Mouse (Mus musculus): ENCODE data around the gene Pla2g2d.

DNA sequence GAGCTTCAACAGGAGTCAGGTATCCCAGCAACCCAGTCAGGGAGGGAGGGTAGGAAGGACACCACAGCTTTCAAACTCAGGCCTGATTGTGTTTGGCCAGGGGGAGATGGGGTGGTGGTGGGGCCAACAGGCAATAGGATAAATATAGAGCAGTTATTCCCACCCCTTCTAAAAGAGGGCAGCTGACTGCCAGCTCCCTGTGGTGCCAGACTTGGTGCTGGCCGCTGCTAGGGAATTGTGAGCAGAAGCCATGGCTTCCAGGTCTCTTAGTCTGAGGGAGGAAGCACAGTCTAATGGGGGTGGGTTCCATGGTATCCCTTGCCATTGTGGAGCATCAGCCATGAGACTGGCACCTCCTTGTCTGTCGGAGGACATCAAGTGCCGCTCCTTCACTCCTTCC is 21.9 kb upstream of the Pla2g2d start:
- TF ChIP-seq CTCF (IDR thresholded peaks at IDR 0.05; ENCODE audit: low read depth) (no peak), EP300 (IDR thresholded peaks at IDR 0.05; ENCODE audit: low read depth) (no peak)
